Mouse (Mus musculus): ENCODE measurements around the gene Specc1l. TPM values are rescaled to one million over a fixed set of nuclear protein-coding genes. Genes with fewer than 3 reads are reported as not detected.
A peak's percentile ranks its signal among the peaks of the same experiment; 100 is the strongest.

Specc1l gene
- total RNA-seq, 2 experiments from 2014 or later, result 31.2 to 33.5 TPM

- no peak for DNase-seq
Measured at GRCm38 (mm10) chr10:75224154-75224553, 12.3 kb downstream of the Specc1l start.

- no peak for DNase-seq
Measured at GRCm38 (mm10) chr10:75224630-75225029, 12.8 kb downstream of the Specc1l start.

GRCm38 (mm10) chr10:75227381-75227780, 15.5 kb downstream of the Specc1l start:
- DNase-seq, result no peak

GRCm38 (mm10) chr10:75230572-75230971, 18.7 kb downstream of the Specc1l start:
- DNase-seq, result no peak

- DNase-seq, result no peak
Measured at GRCm38 (mm10) chr10:75231876-75232275, 20.0 kb downstream of the Specc1l start.

- DNase-seq, result no peak
Measured at GRCm38 (mm10) chr10:75232612-75233155, 20.8 kb downstream of the Specc1l start.

- no peak for DNase-seq
Measured at GRCm38 (mm10) chr10:75233489-75233888, 21.6 kb downstream of the Specc1l start.

- no peak for DNase-seq
Measured at GRCm38 (mm10) chr10:75235726-75236125, 23.9 kb downstream of the Specc1l start.

- no peak for DNase-seq
Measured at GRCm38 (mm10) chr10:75236156-75236555, 24.3 kb downstream of the Specc1l start.

GRCm38 (mm10) chr10:75237166-75237565, 25.3 kb downstream of the Specc1l start:
- no peak for DNase-seq

- no peak for DNase-seq
Measured at GRCm38 (mm10) chr10:75240583-75241250, 28.8 kb downstream of the Specc1l start.

- DNase-seq, result no peak
Measured at GRCm38 (mm10) chr10:75245806-75246205, 33.9 kb downstream of the Specc1l start.

- DNase-seq, result no peak
Measured at GRCm38 (mm10) chr10:75246331-75246730, 34.5 kb downstream of the Specc1l start.

GRCm38 (mm10) chr10:75251011-75251410, 39.1 kb downstream of the Specc1l start:
- no peak for DNase-seq

- no peak for DNase-seq
Measured at GRCm38 (mm10) chr10:75252301-75253022, 40.6 kb downstream of the Specc1l start.

- no peak for DNase-seq
Measured at GRCm38 (mm10) chr10:75255091-75255490, 43.2 kb downstream of the Specc1l start.

GRCm38 (mm10) chr10:75257401-75257800, 45.5 kb downstream of the Specc1l start:
- no peak for DNase-seq

GRCm38 (mm10) chr10:75258241-75258640, 46.4 kb downstream of the Specc1l start:
- peak; percentile 24 for DNase-seq

- no peak for DNase-seq
Measured at GRCm38 (mm10) chr10:75261268-75261667, 49.4 kb downstream of the Specc1l start.

- no peak for DNase-seq
Measured at GRCm38 (mm10) chr10:75264993-75265555, 53.2 kb downstream of the Specc1l start.

- DNase-seq, result no peak
Measured at GRCm38 (mm10) chr10:75273020-75273419, 61.1 kb downstream of the Specc1l start.

GRCm38 (mm10) chr10:75276427-75277013, 64.6 kb downstream of the Specc1l start:
- DNase-seq, result no peak

- no peak for DNase-seq
Measured at GRCm38 (mm10) chr10:75277501-75277900, 65.6 kb downstream of the Specc1l start.

All from gastrocnemius, postnatal 25 days (tissue).